ENCODE assay signal across 10 mouse cellular contexts in genomic region chr19:57103360-57103958, GRCm38 (mm10).
DNase-seq lines count a peak whose midpoint lies in the region; ATAC-seq and TF ChIP-seq lines count a peak whose summit lies in the region.
"Had no signal": no experiment of that assay in that cellular context is flagged by ENCODE, and none has a peak within 500 bp of the region (broad histone marks: within the 10 kb centered on the region; RNA-seq: fewer than 3 reads in every experiment).

No protein-coding gene starts in this region.

- H3K9me3 ChIP-seq in heart, embryonic 10.5 days: no peaks in the 10 kb centered on the region
- no peaks in the 10 kb centered on the region for H3K9me3 ChIP-seq in lung, embryonic 14.5 days (ENCODE audit: low read depth, low read length)
- H3K9me3 ChIP-seq in embryonic facial prominence, embryonic 13.5 days: no peaks in the 10 kb centered on the region
- no peaks in the 10 kb centered on the region for H3K9me3 ChIP-seq in neural tube, embryonic 15.5 days (replicated peaks)
- H3K9me3 ChIP-seq: liver, embryonic 15.5 days had no signal

- 64% methylated on average over 4 of the region's 4 CpGs for WGBS in heart, embryonic 10.5 days
- 29% methylated on average over 4 of the region's 4 CpGs for WGBS in lung, embryonic 14.5 days
- 18% methylated on average over 4 of the region's 4 CpGs for WGBS in embryonic facial prominence, embryonic 13.5 days
- WGBS in neural tube, embryonic 15.5 days: 64% methylated on average over 4 of the region's 4 CpGs

- H3K27ac ChIP-seq in heart, embryonic 10.5 days: peak overlapping the region; percentile 32; the same call in 1 of the 2 replicates
- H3K27ac ChIP-seq in lung, embryonic 14.5 days (ENCODE audit: low read depth): peak overlapping the region; percentile 80
- peak overlapping the region; percentile 68 for H3K27ac ChIP-seq in embryonic facial prominence, embryonic 13.5 days
- H3K27ac ChIP-seq in neural tube, embryonic 15.5 days (replicated peaks): peak overlapping the region; percentile 45; the same call in 1 of the 2 replicates
- H3K27ac ChIP-seq: liver, embryonic 15.5 days had no signal

- H3K36me3 ChIP-seq in heart, embryonic 10.5 days: peaks cover 6% of the 10 kb centered on the region
- no peaks in the 10 kb centered on the region for H3K36me3 ChIP-seq in lung, embryonic 14.5 days (ENCODE audit: insufficient read depth)
- H3K36me3 ChIP-seq in embryonic facial prominence, embryonic 13.5 days: no peaks in the 10 kb centered on the region
- no peaks in the 10 kb centered on the region for H3K36me3 ChIP-seq in neural tube, embryonic 15.5 days
- H3K36me3 ChIP-seq: liver, embryonic 15.5 days had no signal

- no peak overlapping the region; the same call in 1 of the 2 replicates for H3K9ac ChIP-seq in lung, embryonic 14.5 days
- H3K9ac ChIP-seq in embryonic facial prominence, embryonic 13.5 days: no peak overlapping the region
- no peak overlapping the region for H3K9ac ChIP-seq in neural tube, embryonic 15.5 days (replicated peaks)
- H3K9ac ChIP-seq: liver, embryonic 15.5 days had no signal

- no peak overlapping the region for H3K4me3 ChIP-seq in heart, embryonic 10.5 days
- H3K4me3 ChIP-seq in lung, embryonic 14.5 days (ENCODE audit: low read depth, low read length): no peak overlapping the region
- no peak overlapping the region for H3K4me3 ChIP-seq in embryonic facial prominence, embryonic 13.5 days
- no peak overlapping the region for H3K4me3 ChIP-seq in neural tube, embryonic 15.5 days (replicated peaks)
- H3K4me3 ChIP-seq: liver, embryonic 15.5 days had no signal

- peaks cover 46% of the 10 kb centered on the region for H3K4me1 ChIP-seq in heart, embryonic 10.5 days
- H3K4me1 ChIP-seq in lung, embryonic 14.5 days (ENCODE audit: insufficient read depth): peaks cover 18% of the 10 kb centered on the region
- peaks cover 45% of the 10 kb centered on the region for H3K4me1 ChIP-seq in embryonic facial prominence, embryonic 13.5 days
- H3K4me1 ChIP-seq in neural tube, embryonic 15.5 days: 0 out of 2 replicates have a peak, but pooled peaks cover 11% of the 10 kb centered on the region
- H3K4me1 ChIP-seq: liver, embryonic 15.5 days had no signal

- H3K4me2 ChIP-seq in lung, embryonic 14.5 days: no peak overlapping the region
- H3K4me2 ChIP-seq in embryonic facial prominence, embryonic 13.5 days: no peak overlapping the region
- H3K4me2 ChIP-seq in neural tube, embryonic 15.5 days: no peak overlapping the region
- H3K4me2 ChIP-seq: liver, embryonic 15.5 days had no signal

- H3K27me3 ChIP-seq in heart, embryonic 10.5 days (ENCODE audit: insufficient read depth, poor library complexity, severe bottlenecking): no peaks in the 10 kb centered on the region
- H3K27me3 ChIP-seq in lung, embryonic 14.5 days (ENCODE audit: insufficient read depth, low read length): no peaks in the 10 kb centered on the region
- no peaks in the 10 kb centered on the region for H3K27me3 ChIP-seq in embryonic facial prominence, embryonic 13.5 days
- no peaks in the 10 kb centered on the region for H3K27me3 ChIP-seq in neural tube, embryonic 15.5 days (replicated peaks)
- H3K27me3 ChIP-seq: liver, embryonic 15.5 days had no signal

- ATAC-seq in lung, embryonic 14.5 days (ENCODE audit: insufficient read depth): peak; percentile 55
- no peak for ATAC-seq in embryonic facial prominence, embryonic 13.5 days (ENCODE audit: insufficient number of reproducible peaks, insufficient read depth, low FRiP score, low TSS enrichment, low read depth)
- no peak for ATAC-seq in neural tube, embryonic 15.5 days (ENCODE audit: low FRiP score)
- ATAC-seq in erythroblast, adult 5-6 weeks (replicated peaks; ENCODE audit: low FRiP score, poor library complexity, severe bottlenecking): no peak

- TF ChIP-seq CTCF in lung, embryonic 14.5 days (IDR thresholded peaks at IDR 0.05; ENCODE audit: low read depth): no peak

- DNase-seq in heart, embryonic 10.5 days (ENCODE audit: low spot score): no peak
- DNase-seq in heart, adult 9 months (ENCODE audit: low spot score in 2 of 2): no peak
- peak; percentile 75 for DNase-seq in lung, embryonic 14.5 days
- no peak for DNase-seq in lung, postnatal 36 days
- DNase-seq in adrenal gland, postnatal 36 days: no peak
- DNase-seq: adrenal gland, postnatal 10 days had no signal
